Mouse (Mus musculus) cerebellum, adult 2 months (tissue): Measurements from ENCODE around the gene Foxred2.

Source experiments
- CTCF ChIP-seq: fragments of 200-500 bp; IDR thresholded peaks from 2 replicates; pipeline ENCODE4 v1.5.1; 2011; ENCODE audit warnings: low read depth, mild to moderate bottlenecking, control low read depth, low read length, moderate library complexity, borderline replicate concordance; ENCODE audit not compliant: insufficient read depth
- POLR2A ChIP-seq: fragments of 200-500 bp; IDR thresholded peaks from 2 replicates; pipeline ENCODE4 v1.6.1; 2011; ENCODE audit warnings: low read length, control low read depth, borderline replicate concordance; ENCODE audit not compliant: insufficient read depth

DNA sequence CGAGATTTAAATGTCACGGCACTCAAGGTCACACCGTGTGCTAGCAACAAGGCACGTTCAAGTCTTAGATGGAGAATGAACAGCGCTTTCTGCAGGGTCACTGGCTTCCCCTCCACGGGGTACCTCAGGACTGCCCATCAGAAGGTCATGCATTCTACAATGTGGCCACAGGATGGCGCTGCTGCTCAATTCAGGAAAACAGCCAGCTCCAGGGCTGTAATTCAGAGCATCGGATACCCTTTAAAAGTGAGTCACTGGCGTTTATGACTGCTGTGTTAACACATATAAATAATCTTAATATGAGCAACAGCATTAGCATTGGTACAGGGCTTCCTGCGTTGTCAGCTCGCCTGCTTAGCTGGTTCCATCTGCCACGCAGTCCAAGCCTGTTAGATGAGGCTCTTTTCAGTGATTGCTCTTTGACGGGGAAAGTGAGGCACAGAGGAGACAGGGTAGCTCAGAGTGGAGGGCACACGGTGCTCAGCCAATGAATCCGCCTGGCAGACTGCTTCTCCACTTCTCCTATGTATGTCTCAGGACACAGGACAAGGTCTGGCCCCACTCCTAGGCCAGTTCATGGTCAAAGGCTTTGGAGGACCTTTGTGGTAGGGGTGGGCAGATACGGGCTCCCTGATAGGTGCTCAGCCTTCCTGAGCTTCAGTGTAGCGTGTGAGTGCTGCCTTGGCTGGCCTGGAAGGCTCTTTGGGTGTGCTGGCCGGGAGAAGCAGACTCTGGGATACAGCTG lies 25.8 kb upstream of the Foxred2 start:
- TF ChIP-seq CTCF (peak; percentile 87), POLR2A (no peak)
